Mouse (Mus musculus) hematopoietic stem cell, adult 5-6 weeks (primary cell): ENCODE measurements around the gene Mbnl1. TPM values are rescaled to one million over a fixed set of nuclear protein-coding genes. Genes with fewer than 3 reads are reported as not detected.

Experiments used
- ATAC-seq, 2 experiments: fragments of 125-278 bp in 1 of 2; replicated peaks in 1 of 2; 2 replicates each; pipeline ENCODE4 v1.8.0; 2016 to 2017; ENCODE audit warnings: inconsistent platforms in 2 of 2, mild to moderate bottlenecking in 2 of 2, moderate number of reproducible peaks in 2 of 2, low read depth in 1 of 2, moderate TSS enrichment in 1 of 2; ENCODE audit not compliant: low FRiP score in 2 of 2, poor library complexity in 2 of 2, severe bottlenecking in 2 of 2, insufficient read depth in 1 of 2, low TSS enrichment in 1 of 2
- total RNA-seq: library from RNA; stranded (forward); fragments of 172-1452, 232-1000 nt; gene quantifications from 2 replicates; pipeline ENCODE4 v1.2.3, GENCODE M21; 2017

The Mbnl1 gene
- total RNA-seq, 1 experiment from 2014 or later: 750 TPM

DNA sequence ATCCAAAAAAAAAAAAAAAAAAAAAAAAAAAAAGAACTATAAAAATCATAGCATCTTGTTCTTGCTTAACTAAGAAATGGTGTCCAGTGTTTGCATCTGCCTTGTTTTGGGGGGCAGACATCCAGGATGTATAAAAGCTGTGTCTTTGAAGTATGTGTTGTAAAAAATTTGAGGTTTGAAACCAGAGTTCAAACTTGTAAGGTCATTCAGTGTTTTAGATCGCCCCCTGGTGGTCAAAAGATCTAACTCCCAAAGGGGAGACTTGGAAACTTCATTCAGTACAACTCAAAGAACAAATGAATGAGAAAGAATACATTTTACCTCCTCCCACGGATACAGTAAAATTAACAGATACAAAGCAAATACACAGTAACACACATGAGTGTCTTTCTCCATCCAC, 139.2 kb downstream of the Mbnl1 start:
- peak; percentile 33 to 44; a peak in 2 of 4 replicates for ATAC-seq

DNA sequence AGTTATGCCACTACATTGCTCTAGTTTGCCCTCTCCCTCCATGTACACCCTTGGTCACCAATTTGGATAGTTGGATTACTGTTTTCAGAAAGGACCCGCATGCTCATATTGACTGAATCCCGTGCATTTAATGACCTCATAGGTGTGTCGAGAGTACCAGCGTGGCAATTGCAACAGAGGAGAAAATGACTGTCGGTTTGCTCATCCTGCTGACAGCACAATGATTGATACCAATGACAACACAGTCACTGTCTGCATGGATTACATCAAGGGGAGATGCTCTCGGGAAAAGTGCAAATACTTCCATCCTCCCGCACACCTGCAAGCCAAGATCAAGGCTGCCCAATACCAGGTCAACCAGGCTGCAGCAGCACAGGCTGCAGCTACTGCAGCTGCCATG, 140.5 kb downstream of the Mbnl1 start:
- ATAC-seq: no peak

DNA sequence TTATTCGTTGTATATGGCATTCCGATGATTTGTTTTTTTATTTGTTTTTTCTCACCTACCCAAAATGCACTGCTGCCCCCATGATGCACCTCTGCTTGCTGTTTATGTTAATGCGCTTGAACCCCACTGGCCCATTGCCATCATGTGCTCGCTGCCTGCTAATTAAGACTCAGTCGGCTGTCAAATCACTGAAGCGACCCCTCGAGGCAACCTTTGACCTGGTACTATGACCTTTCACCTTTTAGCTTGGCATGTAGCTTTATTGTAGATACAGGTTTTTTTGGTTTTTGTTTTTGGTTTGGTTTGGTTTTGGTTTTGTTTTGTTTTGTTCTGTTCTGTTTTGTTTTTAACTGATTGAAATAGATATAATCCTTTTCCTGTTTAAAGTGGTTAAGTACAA, 141.9 kb downstream of the Mbnl1 start:
- no peak for ATAC-seq

DNA sequence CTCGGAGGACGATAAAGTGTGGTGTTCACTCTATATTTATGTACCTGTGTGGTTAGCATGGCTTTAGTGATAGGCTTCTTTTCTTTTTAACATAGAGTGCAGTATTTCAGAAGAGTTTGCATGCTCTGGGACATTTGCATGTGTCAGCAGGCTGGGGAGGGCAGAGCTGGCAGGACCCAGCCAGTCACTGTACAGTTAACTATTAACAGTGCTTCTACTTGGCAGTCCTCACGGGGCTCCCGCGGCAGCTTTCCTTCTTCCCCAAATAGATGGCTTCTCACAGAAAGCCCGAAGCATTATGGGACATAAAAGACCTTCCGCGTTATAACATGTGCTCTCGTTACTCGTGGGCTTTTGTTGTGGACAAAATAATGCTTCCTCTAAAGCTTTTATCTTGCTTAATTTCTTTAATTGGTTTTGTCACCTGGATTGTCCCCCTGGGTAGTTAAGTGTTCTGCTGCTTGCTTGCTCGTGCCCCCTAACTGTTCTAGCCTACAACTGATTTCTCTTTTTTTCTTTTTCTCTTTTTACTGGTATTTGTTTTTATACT, 142.5 kb downstream of the Mbnl1 start:
- no peak for ATAC-seq

GRCm38 (mm10) chr3:60615615-60616014, 143.0 kb downstream of the Mbnl1 start:
- ATAC-seq: 0 out of 4 replicates have a peak, but pooled peaks of 1 of the 2 experiments have one; percentile 48

DNA sequence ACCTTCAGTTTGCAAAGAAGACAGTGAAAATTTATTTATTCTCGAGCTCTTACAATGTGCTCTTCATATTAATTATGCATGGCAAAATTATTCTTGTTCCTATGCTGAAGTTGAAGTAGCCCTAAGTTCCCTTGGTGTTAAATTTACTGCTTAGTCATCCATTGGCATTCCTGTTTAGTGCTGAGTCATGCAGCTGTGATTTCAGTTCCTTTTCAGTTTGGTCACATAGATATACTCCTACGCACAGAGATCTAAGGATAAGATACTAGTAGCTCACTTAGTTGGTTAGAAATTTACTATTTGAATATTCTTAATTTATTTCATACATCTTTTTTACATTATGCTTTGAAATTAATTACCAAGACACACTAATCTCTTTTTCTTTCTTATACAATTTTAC, 143.5 kb downstream of the Mbnl1 start:
- no peak for ATAC-seq

- no peak for ATAC-seq
These were observed 145.0 kb downstream of the Mbnl1 start for GRCm38 (mm10) chr3:60617643-60618042.

DNA sequence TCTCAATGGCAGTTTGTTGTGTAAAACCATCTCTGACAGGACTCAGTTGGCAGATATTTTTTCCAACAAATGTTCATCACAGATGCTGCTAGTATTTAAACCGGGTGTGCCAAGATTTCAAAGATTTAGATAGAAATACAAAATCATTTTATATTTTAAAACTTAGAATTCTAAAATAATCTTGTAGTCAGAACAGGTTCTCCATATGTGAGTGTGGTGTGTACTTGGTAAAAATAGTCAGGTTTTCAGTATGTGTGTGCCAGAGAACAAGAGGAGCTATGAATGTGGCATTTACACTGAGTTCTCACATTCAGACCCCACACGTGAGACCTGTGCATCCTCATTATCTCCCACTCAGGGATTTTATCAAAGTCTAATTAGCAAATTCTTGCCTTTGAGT, 147.6 kb downstream of the Mbnl1 start:
- no peak for ATAC-seq

DNA sequence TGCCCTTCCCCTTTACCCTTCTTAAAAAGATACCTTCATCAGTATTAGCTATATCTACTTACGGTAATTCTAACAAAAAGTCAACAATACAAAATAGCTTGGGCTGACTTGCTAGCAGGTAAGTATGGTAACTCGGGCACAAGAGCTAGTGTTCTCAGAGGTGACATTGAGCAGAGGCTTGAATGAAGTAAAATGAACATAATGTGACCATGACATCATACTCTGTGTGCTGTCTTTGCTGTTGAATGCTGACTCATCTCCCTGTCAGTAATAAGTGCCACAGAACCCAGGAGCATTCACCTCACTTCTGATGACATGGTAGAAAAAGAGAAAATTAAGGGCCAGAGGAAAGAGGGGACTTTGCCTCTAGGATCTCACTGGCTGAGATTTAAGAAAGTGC, 158.6 kb downstream of the Mbnl1 start:
- ATAC-seq: no peak

DNA sequence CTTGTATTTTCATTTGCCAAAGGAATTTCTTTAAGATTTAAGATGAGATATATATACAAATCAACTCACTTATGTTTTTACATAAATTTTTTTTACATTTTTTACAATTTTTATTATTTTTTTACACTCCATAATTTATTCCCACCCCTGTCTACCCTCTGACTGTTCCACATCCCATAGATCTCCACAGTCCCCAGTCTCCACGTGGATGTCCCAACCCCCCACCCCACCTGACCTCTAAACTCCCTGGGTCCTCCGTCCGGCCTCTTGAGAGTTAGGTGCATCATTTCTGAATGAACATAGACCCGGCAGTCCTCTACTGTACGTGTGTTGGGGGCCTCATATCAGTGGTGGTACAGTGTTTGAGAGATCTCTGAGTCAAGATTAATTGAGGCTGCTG, 159.1 kb downstream of the Mbnl1 start:
- no peak for ATAC-seq

DNA sequence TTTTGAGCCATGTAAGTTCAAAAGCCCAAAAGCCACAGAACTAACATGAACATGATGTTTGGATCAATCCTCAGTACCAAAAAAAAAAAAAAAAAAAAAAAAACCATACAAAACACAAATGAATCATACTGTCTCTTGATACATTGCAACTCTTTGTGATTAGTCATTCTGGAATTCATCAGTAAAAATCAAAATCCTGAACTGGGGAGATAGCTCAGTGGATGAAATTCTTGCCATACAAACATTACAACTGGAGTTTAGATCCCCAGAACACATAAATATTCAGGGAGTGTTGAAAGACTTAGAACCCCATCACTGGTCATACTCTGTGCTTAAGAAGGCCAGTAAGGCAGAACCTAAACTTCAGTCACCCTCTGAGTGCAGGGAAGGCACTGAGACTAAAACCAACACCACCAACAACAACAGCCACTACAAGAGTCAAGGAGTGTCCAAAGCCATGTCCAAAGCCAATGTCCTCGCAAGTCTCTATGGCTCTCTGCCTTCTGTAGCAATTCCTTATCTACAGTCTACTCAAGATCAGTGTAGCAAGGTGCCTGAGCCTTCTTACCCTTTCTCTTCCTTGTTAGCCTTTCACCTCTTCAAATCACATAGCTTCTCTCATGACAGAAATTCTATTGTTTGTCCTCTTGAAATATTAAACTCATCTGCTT, 160.3 kb downstream of the Mbnl1 start:
- no peak for ATAC-seq

- no peak for ATAC-seq
These were observed 165.9 kb downstream of the Mbnl1 start for GRCm38 (mm10) chr3:60638530-60638929.

DNA sequence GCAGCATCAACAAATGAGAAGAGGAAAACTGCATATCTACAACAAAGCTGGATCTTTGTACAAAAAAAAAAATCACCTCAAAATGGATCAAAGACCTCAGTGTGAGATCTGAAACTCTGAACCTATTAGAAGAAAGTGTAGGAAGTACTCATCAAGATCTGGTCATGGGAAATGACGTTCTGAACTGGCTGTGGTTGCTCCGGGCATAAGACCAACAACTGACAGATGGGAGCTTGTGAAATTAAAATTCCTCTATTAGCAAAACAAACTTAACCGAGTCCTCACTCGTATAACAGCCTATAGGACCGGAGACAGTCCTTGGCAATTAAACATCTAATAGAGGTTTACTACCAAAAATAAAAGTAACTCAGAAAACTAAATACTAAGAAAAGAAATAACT, 166.5 kb downstream of the Mbnl1 start:
- ATAC-seq: peak; percentile 84 to 88

DNA sequence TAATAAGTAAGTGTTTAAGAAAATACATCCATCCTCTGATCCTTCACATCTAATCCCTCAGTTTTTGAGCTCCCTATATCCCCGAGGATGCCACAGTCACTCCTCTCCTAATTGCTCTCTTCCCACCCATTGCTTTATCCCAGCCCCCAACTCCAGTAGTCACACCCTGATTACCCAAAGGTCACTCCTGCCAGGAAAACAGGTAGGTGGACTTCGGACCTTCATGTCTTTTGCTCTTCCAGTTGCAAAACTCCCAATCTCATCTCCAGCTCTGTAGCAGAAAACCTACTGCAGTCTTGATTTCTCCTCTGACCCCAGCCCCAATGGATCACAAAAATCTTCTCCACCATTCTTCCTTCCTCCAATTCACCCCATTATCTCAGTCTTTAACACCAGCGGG, 169.6 kb downstream of the Mbnl1 start:
- no peak for ATAC-seq

- ATAC-seq: no peak
These were observed 172.9 kb downstream of the Mbnl1 start for GRCm38 (mm10) chr3:60645531-60645930.

- ATAC-seq: peak in 1 of 2 experiments; percentile 22; a peak in 1 of 4 replicates
These were observed 175.7 kb downstream of the Mbnl1 start for GRCm38 (mm10) chr3:60648293-60648692.

DNA sequence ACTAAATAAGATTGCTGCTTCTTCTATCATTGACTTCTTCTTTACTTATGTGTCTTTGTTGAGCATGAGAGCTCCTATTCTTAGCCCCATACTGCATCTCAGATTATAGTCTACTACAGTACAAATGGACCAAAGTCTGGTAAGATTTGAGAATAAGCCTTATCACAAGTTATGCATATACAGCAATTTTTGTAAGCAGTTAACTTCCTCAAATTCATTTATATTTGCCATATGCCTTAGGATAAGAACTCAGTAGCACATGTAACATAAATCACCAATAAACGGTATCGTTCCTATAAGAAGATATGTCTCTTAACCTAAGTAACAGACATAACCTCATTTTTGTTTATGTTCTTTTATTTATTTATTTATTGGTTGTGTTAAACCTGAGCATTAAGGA, 188.1 kb downstream of the Mbnl1 start:
- ATAC-seq: no peak
